Mouse (Mus musculus) kidney, adult 2 months (tissue): ENCODE results near the gene Pfkfb2.

Experiments
- CTCF ChIP-seq: fragments of 200-500 bp; conservative IDR thresholded peaks from 2 replicates; pipeline ENCODE4 v1.5.1; 2011; ENCODE audit warnings: low read depth, mild to moderate bottlenecking, control low read depth, low read length, moderate library complexity, mixed read lengths; ENCODE audit not compliant: insufficient read depth, insufficient read length
- POLR2A ChIP-seq: fragments of 200-500 bp; IDR thresholded peaks from one replicate; pipeline ENCODE4 v1.6.1; 2011; ENCODE audit warnings: low read depth, low read length, control low read depth

GRCm38 (mm10) chr1:130740227-130740648, 11.2 kb upstream of the Pfkfb2 start:
- TF ChIP-seq CTCF (no peak), POLR2A (no peak)
